Mouse (Mus musculus): ENCODE measurements around the gene Qtrt2. TPM values are rescaled to one million over a fixed set of nuclear protein-coding genes. Genes with fewer than 3 reads are reported as not detected.

The Qtrt2 gene
- 10 to 100 TPM; 22.3 to 23.5 TPM for polyA plus RNA-seq (2017; shearing (Covaris generic))

GRCm38 (mm10) chr16:43926341-43926859 is at the start of gene Qtrt2:
Gene Qtrt2, minus strand, starts transcription at chr16:43926809.
- ATAC-seq: no peak

- no peak for ATAC-seq
Observed at GRCm38 (mm10) chr16:43973606-43974220, 47.1 kb upstream of the Qtrt2 start.

- no peak for ATAC-seq
Observed at GRCm38 (mm10) chr16:43973147-43973546, 46.5 kb upstream of the Qtrt2 start.

- ATAC-seq: no peak
Observed at GRCm38 (mm10) chr16:43972391-43972790, 45.8 kb upstream of the Qtrt2 start.

GRCm38 (mm10) chr16:43971741-43972140 is 45.1 kb upstream of the Qtrt2 start:
- ATAC-seq: no peak

- no peak for ATAC-seq
Observed at GRCm38 (mm10) chr16:43971189-43971588, 44.6 kb upstream of the Qtrt2 start.

- ATAC-seq: no peak
Observed at GRCm38 (mm10) chr16:43970426-43970825, 43.8 kb upstream of the Qtrt2 start.

GRCm38 (mm10) chr16:43965781-43966389 is 39.3 kb upstream of the Qtrt2 start:
- ATAC-seq: no peak

- ATAC-seq: no peak
Observed at GRCm38 (mm10) chr16:43963780-43964179, 37.2 kb upstream of the Qtrt2 start.

GRCm38 (mm10) chr16:43963291-43963690 is 36.7 kb upstream of the Qtrt2 start:
- no peak for ATAC-seq

GRCm38 (mm10) chr16:43958038-43958437 is 31.4 kb upstream of the Qtrt2 start:
- ATAC-seq: no peak

GRCm38 (mm10) chr16:43954913-43955312 is 28.3 kb upstream of the Qtrt2 start:
- ATAC-seq: peak; percentile 53

GRCm38 (mm10) chr16:43951591-43951990 is 25.0 kb upstream of the Qtrt2 start:
- no peak for ATAC-seq

GRCm38 (mm10) chr16:43945869-43946268 is 19.3 kb upstream of the Qtrt2 start:
- no peak for ATAC-seq

- ATAC-seq: no peak
Observed at GRCm38 (mm10) chr16:43945351-43945750, 18.7 kb upstream of the Qtrt2 start.

GRCm38 (mm10) chr16:43940846-43941245 is 14.2 kb upstream of the Qtrt2 start:
- no peak for ATAC-seq

GRCm38 (mm10) chr16:43935892-43936291 is 9.3 kb upstream of the Qtrt2 start:
- ATAC-seq: no peak

- no peak for ATAC-seq
Observed at GRCm38 (mm10) chr16:43935367-43935766, 8.8 kb upstream of the Qtrt2 start.

- no peak for ATAC-seq
Observed at GRCm38 (mm10) chr16:43934856-43935255, 8.2 kb upstream of the Qtrt2 start.

- ATAC-seq: no peak
Observed at GRCm38 (mm10) chr16:43933041-43933440, 6.4 kb upstream of the Qtrt2 start.

- ATAC-seq: no peak
Observed at GRCm38 (mm10) chr16:43932319-43932718, 5.7 kb upstream of the Qtrt2 start.

- ATAC-seq: no peak
Observed at GRCm38 (mm10) chr16:43931502-43931901, 4.9 kb upstream of the Qtrt2 start.

- no peak for ATAC-seq
Observed at GRCm38 (mm10) chr16:43930577-43930976, 4.0 kb upstream of the Qtrt2 start.

- no peak for ATAC-seq
Observed at GRCm38 (mm10) chr16:43925846-43926245, 763 bp downstream of the Qtrt2 start.

All from CD4-positive, CD25-positive, alpha-beta regulatory T cell, adult 4 months (primary cell).